ENCODE assay signal across 8 mouse cellular contexts in genomic region chr13:48513003-48513929, GRCm38 (mm10). TPM values are rescaled to one million over a fixed set of nuclear protein-coding genes. Genes with fewer than 3 reads are reported as not detected.
A peak's percentile ranks its signal among the peaks of the same experiment; 100 is the strongest.
DNase-seq lines count a peak whose midpoint lies in the region; ATAC-seq lines count a peak whose summit lies in the region.

Gene Zfp169 (minus strand): TSS chr13:48513451.
Gene A830005F24Rik (plus strand): TSS chr13:48513570.

- WGBS in hindbrain, embryonic 13.5 days = 2% methylated on average over 34 of the region's 34 CpGs

- peak within 1 kb of the TSS; percentile 82 for H3K4me3 ChIP-seq in hindbrain, embryonic 13.5 days

- H3K9me3 ChIP-seq in hindbrain, embryonic 13.5 days = no peaks in the 10 kb centered on the region

- H3K4me2 ChIP-seq in hindbrain, embryonic 13.5 days = peak within 1 kb of the TSS; percentile 85

- peak; percentile 99 for ATAC-seq in hindbrain, embryonic 13.5 days (ENCODE audit: low FRiP score)

- H3K27me3 ChIP-seq in hindbrain, embryonic 13.5 days = no peaks in the 10 kb centered on the region

- peaks cover 17% of the 10 kb centered on the region for H3K4me1 ChIP-seq in hindbrain, embryonic 13.5 days (replicated peaks)

- peak; percentile 89 for DNase-seq in NIH3T3 (ENCODE audit: low read depth)
- DNase-seq in cerebellum, adult 9-11 months = peak; percentile 94
- peak; percentile 84 to 86 for DNase-seq in frontal cortex, postnatal 10 days (ENCODE audit: low spot score in 2 of 2)
- peak; percentile 71 to 73 for DNase-seq in layer of hippocampus, postnatal 25 days (ENCODE audit: extremely low spot score in 1 of 2, low spot score in 1 of 2)
- peak; percentile 92 for DNase-seq in lung, postnatal 25 days (ENCODE audit: low spot score)
- peak; percentile 88 for DNase-seq in retina, embryonic 14.5 days (ENCODE audit: low spot score)
- DNase-seq in thymus, postnatal 4 days = peak; percentile 89

- peak within 1 kb of the TSS; percentile 91 for H3K9ac ChIP-seq in hindbrain, embryonic 13.5 days

- H3K27ac ChIP-seq in hindbrain, embryonic 13.5 days = peak within 1 kb of the TSS; percentile 73; the same call in 1 of the 2 replicates

- H3K36me3 ChIP-seq in hindbrain, embryonic 13.5 days = 0 out of 2 replicates have a peak, but pooled peaks cover 4% of the 10 kb centered on the region

RNA-seq across cellular contexts. Expression of gene Zfp169, which starts in this region (rescaled TPM):
- 7.6 and 8.2 TPM in 2 replicates for polyA plus RNA-seq in hindbrain, embryonic 13.5 days (2015; fragmentation: Nextera tagmentation; extraction: Ambion mirVana)
- total RNA-seq in layer of hippocampus, postnatal 25 days (2021) = 10 to 100 TPM; 19.3 to 24.9 TPM

RNA-seq across cellular contexts. Expression of gene A830005F24Rik, which starts in this region (rescaled TPM):
- polyA plus RNA-seq in hindbrain, embryonic 13.5 days (2015; fragmentation: Nextera tagmentation; extraction: Ambion mirVana) = 3.6 and 4.4 TPM in 2 replicates
- total RNA-seq in layer of hippocampus, postnatal 25 days (2021) = 1 to 10 TPM; 1.8 to 2.1 TPM

Comparison
In these comparisons a context has a peak if more than half of its experiments do, and no peak if none do; other contexts are left out.
1. Peak in every context shown above with its lines: DNase-seq, ATAC-seq, H3K4me3 ChIP-seq and H3K27ac ChIP-seq.